Mouse (Mus musculus) cerebellum, postnatal 25 days (tissue): Measurements from ENCODE around the gene Slc6a21.

Experiments used
- DNase-seq, 2 experiments: peaks; one replicate each; pipeline ENCODE4 v3.0.0; 2021; ENCODE audit warnings: mixed read lengths in 2 of 2

Slc6a21 gene

GRCm38 (mm10) chr7:45257063-45257840, 20.1 kb upstream of the Slc6a21 start:
- DNase-seq, result no peak

GRCm38 (mm10) chr7:45259281-45259680, 18.0 kb upstream of the Slc6a21 start:
- DNase-seq, result no peak

GRCm38 (mm10) chr7:45262266-45262665, 15.0 kb upstream of the Slc6a21 start:
- DNase-seq, result no peak

- DNase-seq, result no peak
Observed at GRCm38 (mm10) chr7:45263006-45263607, 14.2 kb upstream of the Slc6a21 start.

- no peak for DNase-seq
Observed at GRCm38 (mm10) chr7:45264348-45264747, 13.0 kb upstream of the Slc6a21 start.

GRCm38 (mm10) chr7:45265518-45265917, 11.8 kb upstream of the Slc6a21 start:
- DNase-seq, result no peak

- DNase-seq, result no peak
Observed at GRCm38 (mm10) chr7:45272786-45273412, 4.4 kb upstream of the Slc6a21 start.

- DNase-seq, result no peak
Observed at GRCm38 (mm10) chr7:45273672-45274071, 3.6 kb upstream of the Slc6a21 start.

GRCm38 (mm10) chr7:45286486-45286885, 9.2 kb downstream of the Slc6a21 start:
- no peak for DNase-seq

- DNase-seq, result no peak
Observed at GRCm38 (mm10) chr7:45296626-45297025, 19.3 kb downstream of the Slc6a21 start.

GRCm38 (mm10) chr7:45297563-45297962, 20.2 kb downstream of the Slc6a21 start:
- DNase-seq, result no peak

- peak; percentile 55 to 71 for DNase-seq
Observed at GRCm38 (mm10) chr7:45299752-45300151, 22.4 kb downstream of the Slc6a21 start.

GRCm38 (mm10) chr7:45300270-45300669, 23.0 kb downstream of the Slc6a21 start:
- peak; percentile 80 to 91 for DNase-seq

- peak in 1 of 2 experiments; percentile 25 for DNase-seq
Observed at GRCm38 (mm10) chr7:45302626-45303025, 25.3 kb downstream of the Slc6a21 start.

GRCm38 (mm10) chr7:45304869-45305268, 27.6 kb downstream of the Slc6a21 start:
- DNase-seq, result peak in 1 of 2 experiments; percentile 27

GRCm38 (mm10) chr7:45305275-45305674, 28.0 kb downstream of the Slc6a21 start:
- peak; percentile 81 to 88 for DNase-seq

- DNase-seq, result no peak
Observed at GRCm38 (mm10) chr7:45308551-45309240, 31.4 kb downstream of the Slc6a21 start.

- peak; percentile 67 to 80 for DNase-seq
Observed at GRCm38 (mm10) chr7:45309455-45309854, 32.1 kb downstream of the Slc6a21 start.

GRCm38 (mm10) chr7:45312023-45312422, 34.7 kb downstream of the Slc6a21 start:
- DNase-seq, result no peak

GRCm38 (mm10) chr7:45312686-45313453, 35.6 kb downstream of the Slc6a21 start:
- no peak for DNase-seq

- no peak for DNase-seq
Observed at GRCm38 (mm10) chr7:45313495-45313894, 36.2 kb downstream of the Slc6a21 start.

- no peak for DNase-seq
Observed at GRCm38 (mm10) chr7:45315182-45315701, 37.9 kb downstream of the Slc6a21 start.
